Mouse (Mus musculus) intestine, embryonic 16.5 days (tissue): Measurements from ENCODE around the gene Mzf1. TPM values are rescaled to one million over a fixed set of nuclear protein-coding genes. Genes with fewer than 3 reads are reported as not detected.

Source experiments
- ATAC-seq: fragments of 200-750 bp; cut with Nextera tagmentation; 2 replicates; pipeline ENCODE4 v1.8.0; 2017; ENCODE audit warnings: moderate TSS enrichment, moderate library complexity
- H3K27ac ChIP-seq: fragments of 300-500 bp; sonication (generic); 2 replicates; pipeline ENCODE4 v1.5.1; 2014; ENCODE audit warnings: mild to moderate bottlenecking, low read length
- H3K27me3 ChIP-seq: fragments of 300-500 bp; sonication (generic); replicated peaks from 2 replicates; pipeline ENCODE4 v1.6.1; 2014; ENCODE audit warnings: low read length, control low read depth, mixed read lengths; ENCODE audit not compliant: control insufficient read depth, insufficient read depth
- H3K36me3 ChIP-seq: fragments of 300-500 bp; sonication (generic); 2 replicates; pipeline ENCODE4 v1.6.1; 2014; ENCODE audit warnings: low read length, control low read depth; ENCODE audit not compliant: control insufficient read depth, insufficient read depth
- H3K4me1 ChIP-seq: fragments of 300-500 bp; sonication (generic); 2 replicates; pipeline ENCODE4 v1.6.1; 2014; ENCODE audit warnings: low read length, control low read depth, mixed read lengths; ENCODE audit not compliant: control insufficient read depth, insufficient read depth
- H3K4me2 ChIP-seq: fragments of 300-500 bp; sonication (generic); 2 replicates; pipeline ENCODE4 v1.6.1; 2014; ENCODE audit warnings: low read depth, low read length, control low read depth
- H3K4me3 ChIP-seq: fragments of 300-500 bp; sonication (generic); 2 replicates; pipeline ENCODE4 v1.5.1; 2014; ENCODE audit warnings: mild to moderate bottlenecking, low read length
- H3K9ac ChIP-seq: fragments of 300-500 bp; sonication (generic); 2 replicates; pipeline ENCODE4 v1.6.1; 2014; ENCODE audit warnings: low read depth, low read length
- H3K9me3 ChIP-seq: fragments of 300-500 bp; sonication (generic); 2 replicates; pipeline ENCODE4 v1.6.1; 2016; ENCODE audit warnings: low read length, control low read depth; ENCODE audit not compliant: control insufficient read depth
- WGBS: fragments of 180-500 bp; shearing (Covaris S2); extraction: QIAGEN DNeasy Blood & Tissue Kit; methylation state at CpG from one replicate; pipeline ENCODE4 v1.1.7; 2014; 5-methylcytosine and 5-hydroxymethylcytosine counted together
- polyA plus RNA-seq: library from polyadenylated mRNA; unstranded; fragments of >200 nt; fragmentation: Nextera tagmentation; extraction: Ambion mirVana; gene quantifications from 2 replicates; pipeline ENCODE4 v1.2.1, GENCODE M21; 2015

Gene Mzf1
- polyA plus RNA-seq, 1 experiment from 2014 or later, result 1.8 TPM

DNA sequence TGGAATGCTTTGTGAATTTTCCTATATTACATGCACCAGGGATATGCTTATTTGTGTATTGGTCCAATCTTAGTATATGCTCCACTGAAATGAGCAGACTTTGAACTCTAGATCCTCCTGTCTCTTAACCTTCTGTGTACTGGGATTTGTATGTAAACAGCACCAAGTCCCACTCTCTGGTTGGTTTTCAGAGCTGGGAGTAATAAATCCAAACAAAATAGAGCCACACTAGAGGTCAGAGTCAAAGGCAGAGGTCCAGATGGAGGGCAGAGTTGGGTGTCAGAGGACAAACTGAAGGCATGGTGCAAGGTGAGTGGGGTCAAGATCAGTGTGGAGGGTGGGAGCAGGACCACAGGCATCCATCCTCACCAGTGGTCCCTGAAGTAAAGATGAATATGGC is 58.7 kb downstream of the Mzf1 start:
- Histone ChIP-seq H3K4me3 (no peak overlapping the region), H3K9ac (no peak overlapping the region), H3K27ac (no peak overlapping the region), H3K4me2 (no peak overlapping the region), H3K4me1 (no peaks in the 10 kb centered on the region), H3K27me3 (no peaks in the 10 kb centered on the region), H3K36me3 (no peaks in the 10 kb centered on the region), H3K9me3 (no peaks in the 10 kb centered on the region)
- ATAC-seq, result no peak

DNA sequence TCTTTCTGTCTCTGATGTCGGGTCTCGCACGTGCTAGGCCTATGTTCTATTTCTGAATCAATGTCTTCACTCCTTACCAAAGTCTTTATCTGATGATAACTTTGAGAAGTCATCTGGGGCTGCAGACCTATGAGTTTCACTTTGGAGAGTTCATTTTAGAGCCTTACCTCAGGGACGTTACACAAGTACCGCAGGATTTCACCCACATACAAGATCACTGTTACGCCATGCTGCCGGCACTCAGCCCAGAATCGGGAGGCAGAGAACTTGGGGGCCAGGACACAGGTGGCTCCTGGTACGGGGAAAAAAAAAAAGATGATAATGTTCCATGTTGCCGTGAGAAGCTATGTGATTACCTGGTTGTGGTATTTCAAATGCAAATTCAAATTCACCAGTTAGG is 61.4 kb downstream of the Mzf1 start:
- Histone ChIP-seq H3K4me2 (no peak overlapping the region), H3K9me3 (no peaks in the 10 kb centered on the region), H3K4me3 (no peak overlapping the region), H3K9ac (no peak overlapping the region), H3K36me3 (no peaks in the 10 kb centered on the region), H3K4me1 (no peaks in the 10 kb centered on the region), H3K27me3 (no peaks in the 10 kb centered on the region), H3K27ac (no peak overlapping the region)
- WGBS, result 85% methylated on average over 10 of the region's 10 CpGs
- ATAC-seq, result no peak

Other genes with a start within 250 kb of the Mzf1 start
- gene Zfp329, start 235.9 kb downstream of the Mzf1 start, polyA plus RNA-seq, result 8.4 and 8.8 TPM in 2 replicates
- gene Zfp110, start 220.0 kb downstream of the Mzf1 start, polyA plus RNA-seq, result 27.1 and 27.7 TPM in 2 replicates
- gene Zfp128, start 173.6 kb downstream of the Mzf1 start, polyA plus RNA-seq, result 2.2 and 2.9 TPM in 2 replicates
- gene Zscan22, start 156.9 kb downstream of the Mzf1 start, polyA plus RNA-seq, result 13.3 and 13.5 TPM in 2 replicates
- 904 and 1,023 TPM in 2 replicates for gene Rps5, start 132.5 kb downstream of the Mzf1 start, polyA plus RNA-seq
- gene Rnf225, start 127.3 kb downstream of the Mzf1 start, polyA plus RNA-seq, result 0.18 and 0.27 TPM in 2 replicates
- 7.8 TPM in 2 replicates for gene Zfp324, start 88.9 kb downstream of the Mzf1 start, polyA plus RNA-seq
- 5.9 and 6.1 TPM in 2 replicates for gene Zfp446, start 76.9 kb downstream of the Mzf1 start, polyA plus RNA-seq
- 0.84 and 0.89 TPM in 2 replicates for gene Slc27a5, start 56.6 kb downstream of the Mzf1 start, polyA plus RNA-seq
- 116 and 131 TPM in 2 replicates for gene Trim28, start 55.6 kb downstream of the Mzf1 start, polyA plus RNA-seq
- gene Zbtb45, start 44.7 kb downstream of the Mzf1 start, polyA plus RNA-seq, result 22.2 and 23.2 TPM in 2 replicates
- gene Chmp2a, start 20.0 kb downstream of the Mzf1 start, polyA plus RNA-seq, result 199 and 202 TPM in 2 replicates
- gene Ube2m, start 16.5 kb downstream of the Mzf1 start, polyA plus RNA-seq, result 19.5 and 25.0 TPM in 2 replicates
- not detected in 2 replicates for gene Vmn1r85, start 40.4 kb upstream of the Mzf1 start, polyA plus RNA-seq
- gene Vmn1r86, start 65.2 kb upstream of the Mzf1 start, polyA plus RNA-seq, result not detected in 2 replicates
- gene Vmn1r87, start 85.4 kb upstream of the Mzf1 start, polyA plus RNA-seq, result not detected in 2 replicates
- gene Vmn1r88, start 104.8 kb upstream of the Mzf1 start, polyA plus RNA-seq, result not detected in 2 replicates
- gene Vmn1r89, start 158.3 kb upstream of the Mzf1 start, polyA plus RNA-seq, result not detected in 2 replicates
- gene Lig1, start 222.5 kb upstream of the Mzf1 start, polyA plus RNA-seq, result 64.3 and 77.6 TPM in 2 replicates
- gene Zswim9, start 224.0 kb upstream of the Mzf1 start, polyA plus RNA-seq, result 5.2 and 5.3 TPM in 2 replicates